Mouse (Mus musculus): Measurements from ENCODE around the gene Ybey. TPM values are rescaled to one million over a fixed set of nuclear protein-coding genes. Genes with fewer than 3 reads are reported as not detected.

Gene Ybey
- polyA plus RNA-seq, 1 experiment: 2.1 TPM

DNA sequence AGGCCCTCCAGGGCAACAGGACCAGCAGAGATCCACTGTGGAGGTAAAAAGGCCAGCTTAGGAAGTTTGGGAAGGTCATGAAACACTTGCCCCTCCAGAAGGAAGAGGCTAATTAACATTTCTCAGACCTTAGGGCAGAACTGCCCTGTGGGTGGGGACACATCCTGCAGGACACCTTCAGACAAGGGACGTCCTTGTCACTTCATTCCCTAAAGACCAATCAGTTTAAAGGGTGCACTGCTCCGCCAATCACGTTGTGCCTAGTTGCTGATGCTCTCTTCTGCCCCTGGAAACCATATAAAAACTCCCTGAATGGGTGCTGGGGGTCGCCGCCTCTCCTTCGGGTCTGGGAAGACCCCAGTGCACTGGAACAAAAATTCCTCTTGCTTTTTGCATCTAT is 6.2 kb downstream of the Ybey start:
- Histone ChIP-seq H3K4me3 (ENCODE audit: low read depth, low read length) (no peak overlapping the region), H3K4me1 (ENCODE audit: control insufficient read depth, insufficient read depth, insufficient read length, low read length) (no peaks in the 10 kb centered on the region), H3K36me3 (ENCODE audit: control insufficient read depth, insufficient read depth, low read length) (peaks cover 4% of the 10 kb centered on the region; the same call in 1 of the 2 replicates), H3K27ac (ENCODE audit: insufficient read depth, low read depth, low read length) (no peak overlapping the region), H3K27me3 (ENCODE audit: control insufficient read depth, insufficient read depth, low read length) (no peaks in the 10 kb centered on the region)
- 92% methylated on average over 6 of the region's 6 CpGs for WGBS
- TF ChIP-seq POLR2A (IDR thresholded peaks at IDR 0.05; ENCODE audit: low read depth, low read length): no peak
- no peak for TF ChIP-seq CTCF (IDR thresholded peaks at IDR 0.05; ENCODE audit: extremely low read depth, insufficient read length, insufficient replicate concordance, low read depth, low read length)

DNA sequence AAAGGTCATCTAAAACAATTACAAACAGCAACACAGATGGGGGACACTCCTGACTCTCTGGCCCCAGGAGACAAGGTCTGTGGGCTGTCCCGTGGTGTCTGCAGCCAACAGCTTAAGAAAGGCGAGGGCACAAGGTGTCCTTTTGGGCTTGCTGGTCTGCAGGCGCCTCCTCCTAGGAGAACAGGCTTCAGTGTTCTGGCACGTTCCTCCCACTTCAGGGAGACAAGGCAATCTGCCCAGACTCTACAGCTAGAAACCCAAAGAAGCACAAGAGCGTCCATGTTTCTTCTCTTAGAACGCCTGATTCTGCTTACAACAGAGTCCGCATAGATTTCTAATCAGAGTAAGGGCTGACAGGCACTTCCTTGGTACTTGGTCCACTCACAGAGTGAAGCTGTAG is 6.6 kb downstream of the Ybey start:
- TF ChIP-seq CTCF (IDR thresholded peaks at IDR 0.05; ENCODE audit: extremely low read depth, insufficient read length, insufficient replicate concordance, low read depth, low read length): no peak
- no peak for TF ChIP-seq POLR2A (IDR thresholded peaks at IDR 0.05; ENCODE audit: low read depth, low read length)
- H3K27me3 ChIP-seq (ENCODE audit: control insufficient read depth, insufficient read depth, low read length): no peaks in the 10 kb centered on the region
- no peak overlapping the region for H3K4me3 ChIP-seq (ENCODE audit: low read depth, low read length)
- no peak overlapping the region for H3K27ac ChIP-seq (ENCODE audit: insufficient read depth, low read depth, low read length)
- 91% methylated on average over 7 of the region's 7 CpGs for WGBS
- peaks cover 4% of the 10 kb centered on the region; the same call in 1 of the 2 replicates for H3K36me3 ChIP-seq (ENCODE audit: control insufficient read depth, insufficient read depth, low read length)
- H3K4me1 ChIP-seq (ENCODE audit: control insufficient read depth, insufficient read depth, insufficient read length, low read length): no peaks in the 10 kb centered on the region

DNA sequence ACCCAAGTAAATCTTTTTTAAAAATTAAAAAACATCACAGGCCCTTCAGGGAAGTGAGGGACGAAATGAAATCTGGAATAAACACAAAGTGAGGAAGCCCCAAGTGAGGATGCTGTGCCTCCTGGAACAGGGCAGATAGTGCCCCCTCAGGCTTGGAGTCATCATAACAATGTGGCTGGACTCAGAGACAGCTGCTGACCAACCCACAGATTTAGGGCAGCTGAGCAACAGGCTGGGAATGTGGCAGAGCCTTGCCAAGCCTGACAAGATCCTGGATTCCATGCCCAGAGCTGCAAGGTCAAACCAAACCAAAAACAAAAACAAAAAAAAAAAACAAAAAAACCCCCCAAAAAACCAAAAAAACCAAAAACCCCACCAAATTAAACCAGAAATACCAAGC is 7.7 kb downstream of the Ybey start:
- no peak for TF ChIP-seq POLR2A (IDR thresholded peaks at IDR 0.05; ENCODE audit: low read depth, low read length)
- TF ChIP-seq CTCF (IDR thresholded peaks at IDR 0.05; ENCODE audit: extremely low read depth, insufficient read length, insufficient replicate concordance, low read depth, low read length): no peak
- Histone ChIP-seq H3K36me3 (ENCODE audit: control insufficient read depth, insufficient read depth, low read length) (peaks cover 4% of the 10 kb centered on the region; the same call in 1 of the 2 replicates), H3K4me1 (ENCODE audit: control insufficient read depth, insufficient read depth, insufficient read length, low read length) (no peaks in the 10 kb centered on the region), H3K27ac (ENCODE audit: insufficient read depth, low read depth, low read length) (no peak overlapping the region), H3K4me3 (ENCODE audit: low read depth, low read length) (no peak overlapping the region), H3K27me3 (ENCODE audit: control insufficient read depth, insufficient read depth, low read length) (no peaks in the 10 kb centered on the region)
- 94% methylated on average over 1 of the region's 1 CpGs for WGBS

DNA sequence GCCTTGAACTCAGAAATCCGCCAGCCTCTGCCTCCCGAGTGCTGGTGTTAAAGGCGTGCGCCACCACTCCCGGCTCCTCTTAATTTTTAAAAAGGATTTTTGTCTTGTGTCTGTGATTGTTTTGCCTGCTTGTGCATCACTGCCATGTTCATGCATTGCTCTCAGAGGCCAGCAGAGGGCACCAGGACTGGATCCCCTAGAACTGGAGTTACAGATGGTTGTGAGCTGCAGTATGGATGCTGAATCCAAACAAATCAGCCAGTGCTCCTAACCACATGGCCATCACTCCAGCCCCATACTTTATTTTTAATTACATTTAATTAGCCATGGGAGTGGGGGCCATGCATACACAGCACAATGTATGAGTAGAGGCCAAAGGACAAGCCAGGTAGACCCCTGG is 13.6 kb downstream of the Ybey start:
- no peaks in the 10 kb centered on the region for H3K27me3 ChIP-seq (ENCODE audit: control insufficient read depth, insufficient read depth, low read length)
- H3K4me1 ChIP-seq (ENCODE audit: control insufficient read depth, insufficient read depth, insufficient read length, low read length): no peaks in the 10 kb centered on the region
- WGBS: 45% methylated on average over 5 of the region's 5 CpGs
- no peak overlapping the region for H3K27ac ChIP-seq (ENCODE audit: insufficient read depth, low read depth, low read length)
- no peak overlapping the region for H3K4me3 ChIP-seq (ENCODE audit: low read depth, low read length)
- no peaks in the 10 kb centered on the region for H3K36me3 ChIP-seq (ENCODE audit: control insufficient read depth, insufficient read depth, low read length)
- TF ChIP-seq POLR2A (IDR thresholded peaks at IDR 0.05; ENCODE audit: low read depth, low read length): no peak
- peak; percentile 67; the same call in 1 of the 2 replicates for TF ChIP-seq CTCF (IDR thresholded peaks at IDR 0.05; ENCODE audit: extremely low read depth, insufficient read length, insufficient replicate concordance, low read depth, low read length)

DNA sequence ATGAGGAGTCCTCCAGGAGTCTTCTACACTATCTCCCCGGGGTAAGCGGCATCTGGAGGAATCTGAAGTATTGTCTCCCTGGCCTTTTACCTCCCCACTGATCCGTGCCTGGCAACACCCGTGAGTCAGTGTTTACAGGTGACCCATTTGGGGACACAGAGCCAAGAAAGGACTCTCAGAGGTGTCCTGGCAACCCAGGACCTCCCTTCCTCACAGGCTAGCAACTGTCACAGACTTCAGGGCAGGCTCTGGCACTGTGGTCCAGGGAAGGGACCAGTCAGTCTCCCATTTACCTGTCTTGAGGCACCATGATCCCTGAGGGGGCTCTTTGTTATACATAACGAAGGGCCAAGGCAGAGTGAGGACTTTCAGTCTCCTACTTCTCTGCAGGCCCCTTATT is 20.1 kb downstream of the Ybey start, which contains the start of gene 2610028H24Rik:
2610028H24Rik (plus strand) TSS at position 231 of the 400 bp plus-strand sequence.
- TF ChIP-seq CTCF (IDR thresholded peaks at IDR 0.05; ENCODE audit: extremely low read depth, insufficient read length, insufficient replicate concordance, low read depth, low read length) (no peak), POLR2A (IDR thresholded peaks at IDR 0.05; ENCODE audit: low read depth, low read length) (no peak)
- H3K36me3 ChIP-seq (ENCODE audit: control insufficient read depth, insufficient read depth, low read length): no peaks in the 10 kb centered on the region
- H3K4me1 ChIP-seq (ENCODE audit: control insufficient read depth, insufficient read depth, insufficient read length, low read length): peaks cover 9% of the 10 kb centered on the region; the same call in 1 of the 2 replicates
- no peak within 1 kb of the TSS for H3K4me3 ChIP-seq (ENCODE audit: low read depth, low read length)
- WGBS: 61% methylated on average over 5 of the region's 5 CpGs
- H3K27me3 ChIP-seq (ENCODE audit: control insufficient read depth, insufficient read depth, low read length): no peaks in the 10 kb centered on the region
- no peak within 1 kb of the TSS for H3K27ac ChIP-seq (ENCODE audit: insufficient read depth, low read depth, low read length)

GRCm38 (mm10) chr10:76447406-76448229 is 21.3 kb downstream of the Ybey start:
- WGBS: 72% methylated on average over 15 of the region's 15 CpGs
- no peaks in the 10 kb centered on the region for H3K36me3 ChIP-seq (ENCODE audit: control insufficient read depth, insufficient read depth, low read length)
- H3K27me3 ChIP-seq (ENCODE audit: control insufficient read depth, insufficient read depth, low read length): no peaks in the 10 kb centered on the region
- no peak overlapping the region for H3K4me3 ChIP-seq (ENCODE audit: low read depth, low read length)
- TF ChIP-seq CTCF (IDR thresholded peaks at IDR 0.05; ENCODE audit: extremely low read depth, insufficient read length, insufficient replicate concordance, low read depth, low read length): no peak
- TF ChIP-seq POLR2A (IDR thresholded peaks at IDR 0.05; ENCODE audit: low read depth, low read length): no peak
- peaks cover 9% of the 10 kb centered on the region; the same call in 1 of the 2 replicates for H3K4me1 ChIP-seq (ENCODE audit: control insufficient read depth, insufficient read depth, insufficient read length, low read length)
- H3K27ac ChIP-seq (ENCODE audit: insufficient read depth, low read depth, low read length): peak overlapping the region; percentile 25; the same call in 1 of the 2 replicates

DNA sequence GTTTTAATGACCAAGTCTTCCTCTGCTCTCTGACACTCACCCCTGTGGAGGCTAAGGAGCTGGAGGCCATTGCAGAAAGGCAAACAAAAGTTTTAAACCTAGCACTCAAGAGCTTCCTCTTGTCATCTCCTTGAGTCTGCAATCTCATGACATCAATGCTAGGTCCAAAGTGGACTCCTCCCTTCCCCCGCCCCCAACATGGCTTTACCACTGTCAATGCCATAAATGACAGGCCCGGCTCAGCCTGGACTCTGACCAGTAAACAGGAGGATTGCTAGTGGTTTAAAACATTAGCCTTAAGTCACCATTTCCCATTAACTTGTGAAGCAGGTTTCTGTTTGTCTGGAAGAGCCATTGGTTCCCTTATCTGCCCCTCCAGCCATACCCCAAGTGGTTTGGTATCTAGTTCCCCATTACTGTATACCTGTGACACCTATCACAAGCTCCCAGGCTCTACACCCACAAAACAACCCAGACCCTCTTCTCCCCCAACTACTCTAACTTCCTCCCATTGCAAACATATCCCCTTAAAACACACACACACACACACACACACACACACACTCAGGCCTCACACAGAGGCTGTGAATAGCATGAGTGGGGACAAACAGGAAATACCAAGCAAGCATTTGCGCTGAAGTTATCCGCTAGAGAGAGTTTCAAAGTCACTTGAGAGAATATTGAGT is 22.8 kb downstream of the Ybey start:
- H3K27ac ChIP-seq (ENCODE audit: insufficient read depth, low read depth, low read length): peak overlapping the region; percentile 59
- no peak for TF ChIP-seq CTCF (IDR thresholded peaks at IDR 0.05; ENCODE audit: extremely low read depth, insufficient read length, insufficient replicate concordance, low read depth, low read length)
- TF ChIP-seq POLR2A (IDR thresholded peaks at IDR 0.05; ENCODE audit: low read depth, low read length): no peak
- no peak overlapping the region for H3K4me3 ChIP-seq (ENCODE audit: low read depth, low read length)
- H3K36me3 ChIP-seq (ENCODE audit: control insufficient read depth, insufficient read depth, low read length): no peaks in the 10 kb centered on the region
- no peaks in the 10 kb centered on the region for H3K27me3 ChIP-seq (ENCODE audit: control insufficient read depth, insufficient read depth, low read length)
- H3K4me1 ChIP-seq (ENCODE audit: control insufficient read depth, insufficient read depth, insufficient read length, low read length): peaks cover 11% of the 10 kb centered on the region; the same call in 1 of the 2 replicates
- 44% methylated on average over 4 of the region's 4 CpGs for WGBS

All from small intestine, adult 2 months (tissue).